Mouse (Mus musculus): Measurements from ENCODE around the gene Arhgap8. TPM values are rescaled to one million over a fixed set of nuclear protein-coding genes. Genes with fewer than 3 reads are reported as not detected.
A peak's percentile ranks its signal among the peaks of the same experiment; 100 is the strongest.

Gene Arhgap8
- polyA plus RNA-seq, 2 experiments: 0.22 to 0.29 TPM

GRCm38 (mm10) chr15:84769641-84770341, 49.9 kb downstream of the Arhgap8 start:
- WGBS (ENCODE audit: insufficient replicate concordance): 68% methylated on average over 11 of the region's 11 CpGs
- Histone ChIP-seq H3K4me3 (ENCODE audit: insufficient read depth in 1 of 2, low read depth in 2 of 2, low read length in 2 of 2) (no peak overlapping the region), H3K9ac (replicated peaks) (no peak overlapping the region), H3K9me3 (ENCODE audit: control insufficient read depth, low read length) (no peaks in the 10 kb centered on the region), H3K27ac (no peak overlapping the region), H3K4me2 (ENCODE audit: low read depth) (no peak overlapping the region), H3K4me1 (replicated peaks; ENCODE audit: control insufficient read depth in 2 of 2, insufficient read depth in 2 of 2, low read length in 1 of 2) (no peaks in the 10 kb centered on the region), H3K36me3 (replicated peaks; ENCODE audit: control insufficient read depth, insufficient read depth, low read depth) (no peaks in the 10 kb centered on the region), H3K27me3 (ENCODE audit: control insufficient read depth, insufficient read depth, low read length) (no peaks in the 10 kb centered on the region)
- ATAC-seq (ENCODE audit: insufficient read depth) (no peak), DNase-seq (ENCODE audit: low read depth in 3 of 3, low spot score in 3 of 3) (no peak)
- TF ChIP-seq CTCF (IDR thresholded peaks at IDR 0.05; ENCODE audit: low read depth): no peak
- TF ChIP-seq EP300 (IDR thresholded peaks at IDR 0.05; ENCODE audit: low read depth): no peak

- no peak overlapping the region for H3K9ac ChIP-seq (replicated peaks)
- H3K4me3 ChIP-seq (ENCODE audit: insufficient read depth in 1 of 2, low read depth in 2 of 2, low read length in 2 of 2): no peak overlapping the region
- TF ChIP-seq EP300 (IDR thresholded peaks at IDR 0.05; ENCODE audit: low read depth) (no peak), CTCF (IDR thresholded peaks at IDR 0.05; ENCODE audit: low read depth) (peak; percentile 55)
- H3K9me3 ChIP-seq (ENCODE audit: control insufficient read depth, low read length): no peaks in the 10 kb centered on the region
- no peaks in the 10 kb centered on the region for H3K4me1 ChIP-seq (replicated peaks; ENCODE audit: control insufficient read depth in 2 of 2, insufficient read depth in 2 of 2, low read length in 1 of 2)
- H3K27me3 ChIP-seq (ENCODE audit: control insufficient read depth, insufficient read depth, low read length): no peaks in the 10 kb centered on the region
- H3K27ac ChIP-seq: no peak overlapping the region
- H3K36me3 ChIP-seq (replicated peaks; ENCODE audit: control insufficient read depth, insufficient read depth, low read depth): no peaks in the 10 kb centered on the region
- no peak for DNase-seq (ENCODE audit: low read depth in 3 of 3, low spot score in 3 of 3)
- H3K4me2 ChIP-seq (ENCODE audit: low read depth): no peak overlapping the region
- ATAC-seq (ENCODE audit: insufficient read depth): no peak
- WGBS (ENCODE audit: insufficient replicate concordance): 65% methylated on average over 21 of the region's 21 CpGs
These were observed 52.6 kb downstream of the Arhgap8 start for GRCm38 (mm10) chr15:84772191-84773111.

GRCm38 (mm10) chr15:84775421-84776174, 55.7 kb downstream of the Arhgap8 start:
- Histone ChIP-seq H3K9me3 (ENCODE audit: control insufficient read depth, low read length) (no peaks in the 10 kb centered on the region), H3K4me3 (ENCODE audit: insufficient read depth in 1 of 2, low read depth in 2 of 2, low read length in 2 of 2) (no peak overlapping the region), H3K36me3 (replicated peaks; ENCODE audit: control insufficient read depth, insufficient read depth, low read depth) (no peaks in the 10 kb centered on the region), H3K9ac (replicated peaks) (no peak overlapping the region), H3K4me2 (ENCODE audit: low read depth) (no peak overlapping the region), H3K27me3 (ENCODE audit: control insufficient read depth, insufficient read depth, low read length) (no peaks in the 10 kb centered on the region), H3K4me1 (replicated peaks; ENCODE audit: control insufficient read depth in 2 of 2, insufficient read depth in 2 of 2, low read length in 1 of 2) (no peaks in the 10 kb centered on the region), H3K27ac (no peak overlapping the region)
- ATAC-seq (ENCODE audit: insufficient read depth) (no peak), DNase-seq (ENCODE audit: low read depth in 3 of 3, low spot score in 3 of 3) (no peak)
- WGBS (ENCODE audit: insufficient replicate concordance): 60% methylated on average over 20 of the region's 20 CpGs
- TF ChIP-seq EP300 (IDR thresholded peaks at IDR 0.05; ENCODE audit: low read depth) (no peak), CTCF (IDR thresholded peaks at IDR 0.05; ENCODE audit: low read depth) (no peak)

GRCm38 (mm10) chr15:84778587-84778986, 58.7 kb downstream of the Arhgap8 start:
- ATAC-seq (ENCODE audit: insufficient read depth) (no peak), DNase-seq (ENCODE audit: low read depth in 3 of 3, low spot score in 3 of 3) (no peak)
- WGBS (ENCODE audit: insufficient replicate concordance): 39% methylated on average over 5 of the region's 5 CpGs
- H3K27me3 ChIP-seq (ENCODE audit: control insufficient read depth, insufficient read depth, low read length): no peaks in the 10 kb centered on the region
- TF ChIP-seq CTCF (IDR thresholded peaks at IDR 0.05; ENCODE audit: low read depth) (no peak), EP300 (IDR thresholded peaks at IDR 0.05; ENCODE audit: low read depth) (no peak)
- H3K4me1 ChIP-seq (replicated peaks; ENCODE audit: control insufficient read depth in 2 of 2, insufficient read depth in 2 of 2, low read length in 1 of 2): no peaks in the 10 kb centered on the region
- no peak overlapping the region for H3K27ac ChIP-seq
- H3K36me3 ChIP-seq (replicated peaks; ENCODE audit: control insufficient read depth, insufficient read depth, low read depth): no peaks in the 10 kb centered on the region
- H3K9ac ChIP-seq (replicated peaks): no peak overlapping the region
- H3K4me2 ChIP-seq (ENCODE audit: low read depth): no peak overlapping the region
- H3K9me3 ChIP-seq (ENCODE audit: control insufficient read depth, low read length): no peaks in the 10 kb centered on the region
- no peak overlapping the region for H3K4me3 ChIP-seq (ENCODE audit: insufficient read depth in 1 of 2, low read depth in 2 of 2, low read length in 2 of 2)
